Mouse (Mus musculus) hindbrain, embryonic 16.5 days (tissue): ENCODE measurements around the gene Osbp2. TPM values are rescaled to one million over a fixed set of nuclear protein-coding genes. Genes with fewer than 3 reads are reported as not detected.
A peak's percentile ranks its signal among the peaks of the same experiment; 100 is the strongest.

Experiments used
- ATAC-seq: fragments of 200-750 bp; cut with Nextera tagmentation; 2 replicates; pipeline ENCODE4 v1.8.0; 2017; ENCODE audit warnings: moderate TSS enrichment, moderate library complexity
- H3K27ac ChIP-seq: fragments of 300-500 bp; sonication (generic); 2 replicates; pipeline ENCODE4 v1.5.1; 2014; ENCODE audit warnings: low read depth, mild to moderate bottlenecking, control low read depth, low read length, moderate library complexity
- H3K27me3 ChIP-seq: fragments of 300-500 bp; sonication (generic); replicated peaks from 2 replicates; pipeline ENCODE4 v1.6.1; 2014; ENCODE audit warnings: low read length; ENCODE audit not compliant: control insufficient read depth, insufficient read depth
- H3K36me3 ChIP-seq: fragments of 300-500 bp; sonication (generic); 2 replicates; pipeline ENCODE4 v1.6.1; 2014; ENCODE audit warnings: mild to moderate bottlenecking, low read length, moderate library complexity, mixed read lengths; ENCODE audit not compliant: control insufficient read depth, insufficient read depth
- H3K4me1 ChIP-seq: fragments of 300-500 bp; sonication (generic); 2 replicates; pipeline ENCODE4 v1.6.1; 2014; ENCODE audit warnings: low read depth, low read length; ENCODE audit not compliant: control insufficient read depth, insufficient read depth
- H3K4me2 ChIP-seq: fragments of 300-500 bp; sonication (generic); 2 replicates; pipeline ENCODE4 v1.6.1; 2014; ENCODE audit warnings: mild to moderate bottlenecking, low read length, control low read depth, moderate library complexity
- H3K4me3 ChIP-seq: fragments of 300-500 bp; sonication (generic); 2 replicates; pipeline ENCODE4 v1.5.1; 2014; ENCODE audit warnings: mild to moderate bottlenecking, low read length, control low read depth, moderate library complexity
- H3K9ac ChIP-seq: fragments of 300-500 bp; sonication (generic); 2 replicates; pipeline ENCODE4 v1.6.1; 2014; ENCODE audit warnings: low read depth, mild to moderate bottlenecking, control low read depth, low read length, moderate library complexity
- H3K9me3 ChIP-seq: fragments of 300-500 bp; sonication (generic); 2 replicates; pipeline ENCODE4 v1.6.1; 2014; ENCODE audit warnings: mild to moderate bottlenecking, low read length, moderate library complexity; ENCODE audit not compliant: control insufficient read depth
- WGBS: fragments of 180-500 bp; shearing (Covaris S2); extraction: QIAGEN DNeasy Blood & Tissue Kit; methylation state at CpG from one replicate; pipeline ENCODE4 v1.1.7; 2014; 5-methylcytosine and 5-hydroxymethylcytosine counted together
- polyA plus RNA-seq: library from polyadenylated mRNA; unstranded; fragments of >200 nt; fragmentation: Nextera tagmentation; extraction: Ambion mirVana; gene quantifications from 2 replicates; pipeline ENCODE4 v1.2.1, GENCODE M21; 2015

Osbp2 gene
- polyA plus RNA-seq, 1 experiment from 2014 or later: 34.8 TPM

- 25% methylated on average over 4 of the region's 4 CpGs for WGBS
- Histone ChIP-seq H3K4me1 (no peaks in the 10 kb centered on the region), H3K4me2 (no peak overlapping the region), H3K27me3 (no peaks in the 10 kb centered on the region), H3K9ac (no peak overlapping the region), H3K36me3 (no peaks in the 10 kb centered on the region), H3K27ac (no peak overlapping the region), H3K9me3 (no peaks in the 10 kb centered on the region), H3K4me3 (no peak overlapping the region)
- no peak for ATAC-seq
Measured at GRCm38 (mm10) chr11:3817986-3818758, 45.5 kb downstream of the Osbp2 start.

GRCm38 (mm10) chr11:3815951-3816350, 47.8 kb downstream of the Osbp2 start:
- no peak overlapping the region for H3K9ac ChIP-seq
- no peak overlapping the region for H3K4me3 ChIP-seq
- no peaks in the 10 kb centered on the region for H3K36me3 ChIP-seq
- H3K4me2 ChIP-seq: no peak overlapping the region
- no peaks in the 10 kb centered on the region for H3K9me3 ChIP-seq
- no peak overlapping the region for H3K27ac ChIP-seq
- ATAC-seq: no peak
- no peaks in the 10 kb centered on the region for H3K27me3 ChIP-seq
- no peaks in the 10 kb centered on the region for H3K4me1 ChIP-seq

GRCm38 (mm10) chr11:3813340-3813739, 50.4 kb downstream of the Osbp2 start:
- Histone ChIP-seq H3K4me3 (no peak overlapping the region), H3K27ac (no peak overlapping the region), H3K9ac (no peak overlapping the region), H3K36me3 (no peaks in the 10 kb centered on the region), H3K4me1 (no peaks in the 10 kb centered on the region), H3K9me3 (no peaks in the 10 kb centered on the region), H3K27me3 (no peaks in the 10 kb centered on the region), H3K4me2 (no peak overlapping the region)
- ATAC-seq: no peak

GRCm38 (mm10) chr11:3808162-3808561, 55.5 kb downstream of the Osbp2 start:
- H3K27ac ChIP-seq: no peak overlapping the region
- ATAC-seq: 0 out of 2 replicates have a peak, but pooled peaks have one; percentile 20
- no peaks in the 10 kb centered on the region for H3K27me3 ChIP-seq
- no peak overlapping the region for H3K4me3 ChIP-seq
- no peaks in the 10 kb centered on the region; the same call in 1 of the 2 replicates for H3K9me3 ChIP-seq
- H3K4me1 ChIP-seq: no peaks in the 10 kb centered on the region
- H3K36me3 ChIP-seq: no peaks in the 10 kb centered on the region
- WGBS: 40% methylated on average over 3 of the region's 3 CpGs
- no peak overlapping the region for H3K9ac ChIP-seq
- H3K4me2 ChIP-seq: no peak overlapping the region

- WGBS: 26% methylated on average over 3 of the region's 3 CpGs
- H3K9me3 ChIP-seq: no peaks in the 10 kb centered on the region; the same call in 1 of the 2 replicates
Measured at GRCm38 (mm10) chr11:3805362-3805761, 58.3 kb downstream of the Osbp2 start.

GRCm38 (mm10) chr11:3804639-3805038, 59.1 kb downstream of the Osbp2 start:
- Histone ChIP-seq H3K9me3 (no peaks in the 10 kb centered on the region; the same call in 1 of the 2 replicates), H3K36me3 (no peaks in the 10 kb centered on the region), H3K27ac (no peak overlapping the region), H3K27me3 (no peaks in the 10 kb centered on the region), H3K4me3 (no peak overlapping the region), H3K4me1 (no peaks in the 10 kb centered on the region), H3K9ac (no peak overlapping the region), H3K4me2 (no peak overlapping the region)
- 0 out of 2 replicates have a peak, but pooled peaks have one; percentile 14 for ATAC-seq
- WGBS: 86% methylated on average over 2 of the region's 2 CpGs

More at GRCm38 (mm10) chr11:3805362-3805761, 58.3 kb downstream of the Osbp2 start:
- no peak overlapping the region for H3K4me2 ChIP-seq
- no peak overlapping the region for H3K9ac ChIP-seq
- H3K4me3 ChIP-seq: no peak overlapping the region
- no peak overlapping the region for H3K27ac ChIP-seq
- no peaks in the 10 kb centered on the region for H3K4me1 ChIP-seq
- no peak for ATAC-seq
- no peaks in the 10 kb centered on the region for H3K36me3 ChIP-seq
- H3K27me3 ChIP-seq: no peaks in the 10 kb centered on the region

GRCm38 (mm10) chr11:3802057-3802456, 61.6 kb downstream of the Osbp2 start:
- no peak for ATAC-seq

GRCm38 (mm10) chr11:3797631-3798215, 66.0 kb downstream of the Osbp2 start:
- no peak overlapping the region for H3K27ac ChIP-seq
- no peak overlapping the region for H3K4me3 ChIP-seq
- H3K36me3 ChIP-seq: no peaks in the 10 kb centered on the region
- H3K9me3 ChIP-seq: no peaks in the 10 kb centered on the region
- H3K9ac ChIP-seq: no peak overlapping the region
- ATAC-seq: no peak
- 84% methylated on average over 6 of the region's 6 CpGs for WGBS
- no peaks in the 10 kb centered on the region for H3K4me1 ChIP-seq
- H3K27me3 ChIP-seq: no peaks in the 10 kb centered on the region
- no peak overlapping the region for H3K4me2 ChIP-seq

More at GRCm38 (mm10) chr11:3802057-3802456, 61.6 kb downstream of the Osbp2 start:
- no peaks in the 10 kb centered on the region; the same call in 1 of the 2 replicates for H3K9me3 ChIP-seq
- no peaks in the 10 kb centered on the region for H3K27me3 ChIP-seq
- 44% methylated on average over 1 of the region's 1 CpGs for WGBS
- no peaks in the 10 kb centered on the region for H3K36me3 ChIP-seq
- H3K4me2 ChIP-seq: no peak overlapping the region
- no peaks in the 10 kb centered on the region for H3K4me1 ChIP-seq
- no peak overlapping the region for H3K9ac ChIP-seq
- H3K27ac ChIP-seq: no peak overlapping the region
- H3K4me3 ChIP-seq: no peak overlapping the region

GRCm38 (mm10) chr11:3790736-3791135, 73.0 kb downstream of the Osbp2 start:
- Histone ChIP-seq H3K27ac (no peak overlapping the region), H3K36me3 (no peaks in the 10 kb centered on the region), H3K9me3 (no peaks in the 10 kb centered on the region), H3K4me2 (no peak overlapping the region), H3K27me3 (no peaks in the 10 kb centered on the region), H3K4me1 (no peaks in the 10 kb centered on the region), H3K4me3 (no peak overlapping the region), H3K9ac (no peak overlapping the region)
- ATAC-seq: no peak
